Mouse (Mus musculus) hindbrain, embryonic 16.5 days (tissue): ENCODE results near the gene Elfn1. TPM values are rescaled to one million over a fixed set of nuclear protein-coding genes. Genes with fewer than 3 reads are reported as not detected.
"Not testable (repeated sequence)": the region's sequence is repeated elsewhere in the genome, so short reads cannot be mapped to it uniquely, and the experiment has no call there.

ENCODE experiments used
- ATAC-seq: fragments of 200-750 bp; cut with Nextera tagmentation; 2 replicates; pipeline ENCODE4 v1.8.0; 2017; ENCODE audit warnings: moderate TSS enrichment, moderate library complexity
- H3K27ac ChIP-seq: fragments of 300-500 bp; sonication (generic); 2 replicates; pipeline ENCODE4 v1.5.1; 2014; ENCODE audit warnings: low read depth, mild to moderate bottlenecking, control low read depth, low read length, moderate library complexity
- H3K27me3 ChIP-seq: fragments of 300-500 bp; sonication (generic); replicated peaks from 2 replicates; pipeline ENCODE4 v1.6.1; 2014; ENCODE audit warnings: low read length; ENCODE audit not compliant: control insufficient read depth, insufficient read depth
- H3K36me3 ChIP-seq: fragments of 300-500 bp; sonication (generic); 2 replicates; pipeline ENCODE4 v1.6.1; 2014; ENCODE audit warnings: mild to moderate bottlenecking, low read length, moderate library complexity, mixed read lengths; ENCODE audit not compliant: control insufficient read depth, insufficient read depth
- H3K4me1 ChIP-seq: fragments of 300-500 bp; sonication (generic); 2 replicates; pipeline ENCODE4 v1.6.1; 2014; ENCODE audit warnings: low read depth, low read length; ENCODE audit not compliant: control insufficient read depth, insufficient read depth
- H3K4me2 ChIP-seq: fragments of 300-500 bp; sonication (generic); 2 replicates; pipeline ENCODE4 v1.6.1; 2014; ENCODE audit warnings: mild to moderate bottlenecking, low read length, control low read depth, moderate library complexity
- H3K4me3 ChIP-seq: fragments of 300-500 bp; sonication (generic); 2 replicates; pipeline ENCODE4 v1.5.1; 2014; ENCODE audit warnings: mild to moderate bottlenecking, low read length, control low read depth, moderate library complexity
- H3K9ac ChIP-seq: fragments of 300-500 bp; sonication (generic); 2 replicates; pipeline ENCODE4 v1.6.1; 2014; ENCODE audit warnings: low read depth, mild to moderate bottlenecking, control low read depth, low read length, moderate library complexity
- H3K9me3 ChIP-seq: fragments of 300-500 bp; sonication (generic); 2 replicates; pipeline ENCODE4 v1.6.1; 2014; ENCODE audit warnings: mild to moderate bottlenecking, low read length, moderate library complexity; ENCODE audit not compliant: control insufficient read depth
- WGBS: fragments of 180-500 bp; shearing (Covaris S2); extraction: QIAGEN DNeasy Blood & Tissue Kit; methylation state at CpG from one replicate; pipeline ENCODE4 v1.1.7; 2014; 5-methylcytosine and 5-hydroxymethylcytosine counted together
- polyA plus RNA-seq: library from polyadenylated mRNA; unstranded; fragments of >200 nt; fragmentation: Nextera tagmentation; extraction: Ambion mirVana; gene quantifications from 2 replicates; pipeline ENCODE4 v1.2.1, GENCODE M21; 2015

Elfn1 gene
- polyA plus RNA-seq, 1 experiment from 2014 or later: 2.8 TPM

- no peak overlapping the region for H3K4me2 ChIP-seq
- H3K9ac ChIP-seq: no peak overlapping the region
- no peak overlapping the region for H3K4me3 ChIP-seq
- no peaks in the 10 kb centered on the region for H3K36me3 ChIP-seq
- WGBS: 44% methylated on average over 8 of the region's 8 CpGs
- H3K27me3 ChIP-seq: no peaks in the 10 kb centered on the region; the same call in 1 of the 2 replicates
- ATAC-seq: no peak
- H3K4me1 ChIP-seq: peaks cover 10% of the 10 kb centered on the region
- H3K9me3 ChIP-seq: no peaks in the 10 kb centered on the region
- no peak overlapping the region for H3K27ac ChIP-seq
Measured at GRCm38 (mm10) chr5:139977476-139977875, 69.7 kb downstream of the Elfn1 start.

GRCm38 (mm10) chr5:139978525-139979276 lies 71.0 kb downstream of the Elfn1 start:
- no peak overlapping the region for H3K4me2 ChIP-seq
- WGBS: 6% methylated on average over 13 of the region's 13 CpGs

GRCm38 (mm10) chr5:139979371-139979770 lies 71.6 kb downstream of the Elfn1 start:
- no peaks in the 10 kb centered on the region for H3K36me3 ChIP-seq
- no peak overlapping the region for H3K9ac ChIP-seq
- H3K4me3 ChIP-seq: no peak overlapping the region
- no peak for ATAC-seq
- peaks cover 10% of the 10 kb centered on the region for H3K4me1 ChIP-seq
- H3K9me3 ChIP-seq: no peaks in the 10 kb centered on the region
- H3K4me2 ChIP-seq: no peak overlapping the region
- no peaks in the 10 kb centered on the region for H3K27me3 ChIP-seq
- 67% methylated on average over 9 of the region's 9 CpGs for WGBS
- no peak overlapping the region for H3K27ac ChIP-seq

More at GRCm38 (mm10) chr5:139978525-139979276, 71.0 kb downstream of the Elfn1 start:
- Histone ChIP-seq H3K9me3 (no peaks in the 10 kb centered on the region), H3K27me3 (no peaks in the 10 kb centered on the region), H3K36me3 (no peaks in the 10 kb centered on the region), H3K9ac (no peak overlapping the region), H3K27ac (no peak overlapping the region), H3K4me1 (peaks cover 10% of the 10 kb centered on the region), H3K4me3 (no peak overlapping the region)
- no peak for ATAC-seq

GRCm38 (mm10) chr5:139981976-139982375 lies 74.2 kb downstream of the Elfn1 start:
- Histone ChIP-seq H3K4me1 (peaks cover 10% of the 10 kb centered on the region), H3K36me3 (no peaks in the 10 kb centered on the region), H3K9me3 (no peaks in the 10 kb centered on the region), H3K9ac (no peak overlapping the region), H3K27ac (no peak overlapping the region), H3K4me3 (no peak overlapping the region), H3K27me3 (no peaks in the 10 kb centered on the region), H3K4me2 (no peak overlapping the region)
- ATAC-seq: no peak
- 92% methylated on average over 1 of the region's 1 CpGs for WGBS

- no peak for ATAC-seq
- WGBS: 50% methylated on average over 18 of the region's 18 CpGs
- H3K27me3 ChIP-seq: no peaks in the 10 kb centered on the region
- H3K9me3 ChIP-seq: peaks cover 5% of the 10 kb centered on the region; the same call in 1 of the 2 replicates
- no peak overlapping the region for H3K4me2 ChIP-seq
- no peaks in the 10 kb centered on the region for H3K36me3 ChIP-seq
- H3K4me3 ChIP-seq: no peak overlapping the region
- no peak overlapping the region for H3K27ac ChIP-seq
- no peak overlapping the region for H3K9ac ChIP-seq
- H3K4me1 ChIP-seq: no peaks in the 10 kb centered on the region
Measured at GRCm38 (mm10) chr5:139985073-139985746, 77.5 kb downstream of the Elfn1 start.

- Histone ChIP-seq H3K27me3 (no peaks in the 10 kb centered on the region), H3K9ac (no peak overlapping the region), H3K27ac (no peak overlapping the region), H3K9me3 (peaks cover 17% of the 10 kb centered on the region), H3K4me3 (no peak overlapping the region), H3K36me3 (no peaks in the 10 kb centered on the region), H3K4me1 (no peaks in the 10 kb centered on the region), H3K4me2 (no peak overlapping the region)
- WGBS: 88% methylated on average over 3 of the region's 3 CpGs
- no peak for ATAC-seq
Measured at GRCm38 (mm10) chr5:139991531-139991930, 83.8 kb downstream of the Elfn1 start.

GRCm38 (mm10) chr5:139998321-139998720 lies 90.6 kb downstream of the Elfn1 start:
- H3K36me3 ChIP-seq, H3K27ac ChIP-seq, H3K27me3 ChIP-seq, H3K4me3 ChIP-seq, H3K4me1 ChIP-seq, H3K4me2 ChIP-seq, H3K9ac ChIP-seq, H3K9me3 ChIP-seq: not testable (repeated sequence)
- ATAC-seq: 0 out of 2 replicates have a peak, but pooled peaks have one; percentile 54
- WGBS: 59% methylated on average over 12 of the region's 12 CpGs

GRCm38 (mm10) chr5:139998916-139999315 lies 91.2 kb downstream of the Elfn1 start:
- ATAC-seq: no peak

GRCm38 (mm10) chr5:140002541-140002940 lies 94.8 kb downstream of the Elfn1 start:
- no peak overlapping the region for H3K4me2 ChIP-seq
- no peaks in the 10 kb centered on the region for H3K36me3 ChIP-seq
- H3K9ac ChIP-seq: no peak overlapping the region
- WGBS: 32% methylated on average over 3 of the region's 3 CpGs
- ATAC-seq: no peak
- H3K4me1 ChIP-seq: no peaks in the 10 kb centered on the region
- no peak overlapping the region for H3K4me3 ChIP-seq
- H3K27ac ChIP-seq: no peak overlapping the region
- H3K27me3 ChIP-seq: no peaks in the 10 kb centered on the region
- H3K9me3 ChIP-seq: no peaks in the 10 kb centered on the region

More at GRCm38 (mm10) chr5:139998916-139999315, 91.2 kb downstream of the Elfn1 start:
- 37% methylated on average over 6 of the region's 6 CpGs for WGBS
- Histone ChIP-seq H3K27ac (no peak overlapping the region), H3K9me3 (no peaks in the 10 kb centered on the region), H3K27me3 (no peaks in the 10 kb centered on the region), H3K4me1 (no peaks in the 10 kb centered on the region), H3K4me2 (no peak overlapping the region), H3K36me3 (no peaks in the 10 kb centered on the region), H3K9ac (no peak overlapping the region), H3K4me3 (no peak overlapping the region)
